17 mouse cellular contexts compared by ENCODE assay signal in genomic region chr3:87980728-87981127, GRCm38 (mm10). TPM values are rescaled to one million over a fixed set of nuclear protein-coding genes. Genes with fewer than 3 reads are reported as not detected.
DNase-seq lines count a peak whose midpoint lies in the region; ATAC-seq lines count a peak whose summit lies in the region.
"Had no signal": no experiment of that assay in that cellular context is flagged by ENCODE, and none has a peak within 500 bp of the region (broad histone marks: within the 10 kb centered on the region; RNA-seq: fewer than 3 reads in every experiment).

No protein-coding gene starts in this region.

- H3K4me3 ChIP-seq in heart, embryonic 12.5 days, result no peak overlapping the region
- H3K4me3 ChIP-seq in limb, embryonic 12.5 days (replicated peaks), result no peak overlapping the region
- no peak overlapping the region for H3K4me3 ChIP-seq in limb, embryonic 10.5 days
- H3K4me3 ChIP-seq in neural tube, embryonic 13.5 days, result no peak overlapping the region
- no peak overlapping the region for H3K4me3 ChIP-seq in neural tube, embryonic 15.5 days (replicated peaks)

- H3K4me1 ChIP-seq in heart, embryonic 12.5 days (replicated peaks), result peaks cover 63% of the 10 kb centered on the region
- H3K4me1 ChIP-seq in limb, embryonic 12.5 days (replicated peaks), result peaks cover 37% of the 10 kb centered on the region
- peaks cover 51% of the 10 kb centered on the region for H3K4me1 ChIP-seq in limb, embryonic 10.5 days
- peaks cover 66% of the 10 kb centered on the region for H3K4me1 ChIP-seq in neural tube, embryonic 13.5 days (replicated peaks)
- H3K4me1 ChIP-seq in neural tube, embryonic 15.5 days, result peaks cover 53% of the 10 kb centered on the region

- no peaks in the 10 kb centered on the region for H3K27me3 ChIP-seq in heart, embryonic 12.5 days (replicated peaks)
- peaks cover 10% of the 10 kb centered on the region for H3K27me3 ChIP-seq in limb, embryonic 12.5 days
- peaks cover 14% of the 10 kb centered on the region for H3K27me3 ChIP-seq in limb, embryonic 10.5 days (ENCODE audit: low read depth, poor library complexity, severe bottlenecking)
- no peaks in the 10 kb centered on the region for H3K27me3 ChIP-seq in neural tube, embryonic 13.5 days
- no peaks in the 10 kb centered on the region for H3K27me3 ChIP-seq in neural tube, embryonic 15.5 days (replicated peaks)

- H3K4me2 ChIP-seq in heart, embryonic 12.5 days, result no peak overlapping the region
- no peak overlapping the region for H3K4me2 ChIP-seq in limb, embryonic 12.5 days
- H3K4me2 ChIP-seq in neural tube, embryonic 13.5 days, result no peak overlapping the region
- H3K4me2 ChIP-seq in neural tube, embryonic 15.5 days, result no peak overlapping the region

- H3K9ac ChIP-seq in heart, embryonic 12.5 days, result no peak overlapping the region; the same call in 1 of the 2 replicates
- no peak overlapping the region; the same call in 1 of the 2 replicates for H3K9ac ChIP-seq in limb, embryonic 12.5 days (replicated peaks)
- H3K9ac ChIP-seq in neural tube, embryonic 13.5 days, result 0 out of 2 replicates have a peak overlapping the region, but pooled peaks have one; percentile 31
- H3K9ac ChIP-seq in neural tube, embryonic 15.5 days (replicated peaks), result no peak overlapping the region

- H3K27ac ChIP-seq in heart, embryonic 12.5 days (ENCODE audit: poor library complexity, severe bottlenecking), result 0 out of 2 replicates have a peak overlapping the region, but pooled peaks have one; percentile 87
- H3K27ac ChIP-seq in limb, embryonic 12.5 days, result 0 out of 2 replicates have a peak overlapping the region, but pooled peaks have one; percentile 29
- no peak overlapping the region for H3K27ac ChIP-seq in limb, embryonic 10.5 days
- H3K27ac ChIP-seq in neural tube, embryonic 13.5 days (replicated peaks), result no peak overlapping the region
- H3K27ac ChIP-seq in neural tube, embryonic 15.5 days (replicated peaks), result no peak overlapping the region

- no peak for ATAC-seq in heart, embryonic 12.5 days (ENCODE audit: insufficient number of reproducible peaks, low FRiP score)
- no peak for ATAC-seq in limb, embryonic 12.5 days (ENCODE audit: insufficient number of reproducible peaks, insufficient read depth, low FRiP score, low TSS enrichment, low read depth)
- no peak for ATAC-seq in neural tube, embryonic 13.5 days (ENCODE audit: low read depth)
- no peak for ATAC-seq in neural tube, embryonic 15.5 days (ENCODE audit: low FRiP score)
- no peak for ATAC-seq in inflammation-experienced regulatory T-cells, adult 6 months

- H3K9me3 ChIP-seq in heart, embryonic 12.5 days (replicated peaks), result no peaks in the 10 kb centered on the region
- H3K9me3 ChIP-seq in limb, embryonic 12.5 days, result no peaks in the 10 kb centered on the region
- H3K9me3 ChIP-seq in limb, embryonic 10.5 days (replicated peaks), result no peaks in the 10 kb centered on the region
- H3K9me3 ChIP-seq in neural tube, embryonic 13.5 days, result no peaks in the 10 kb centered on the region
- no peaks in the 10 kb centered on the region for H3K9me3 ChIP-seq in neural tube, embryonic 15.5 days (replicated peaks)

- WGBS in heart, embryonic 12.5 days, result 66% methylated on average over 5 of the region's 5 CpGs
- WGBS in limb, embryonic 12.5 days, result 57% methylated on average over 5 of the region's 5 CpGs
- WGBS in limb, embryonic 10.5 days, result 59% methylated on average over 5 of the region's 5 CpGs
- 71% methylated on average over 5 of the region's 5 CpGs for WGBS in neural tube, embryonic 13.5 days
- 62% methylated on average over 5 of the region's 5 CpGs for WGBS in neural tube, embryonic 15.5 days

- peaks cover 32% of the 10 kb centered on the region for H3K36me3 ChIP-seq in heart, embryonic 12.5 days
- H3K36me3 ChIP-seq in limb, embryonic 12.5 days, result 0 out of 2 replicates have a peak, but pooled peaks cover 3% of the 10 kb centered on the region
- H3K36me3 ChIP-seq in limb, embryonic 10.5 days, result peaks cover 15% of the 10 kb centered on the region
- H3K36me3 ChIP-seq in neural tube, embryonic 13.5 days, result peaks cover 21% of the 10 kb centered on the region
- no peaks in the 10 kb centered on the region; the same call in 1 of the 2 replicates for H3K36me3 ChIP-seq in neural tube, embryonic 15.5 days

- DNase-seq in heart, adult 8-10 months (ENCODE audit: low spot score), result no peak
- DNase-seq in limb, embryonic 10.5 days (ENCODE audit: low spot score), result no peak
- DNase-seq: cerebellum, postnatal 25 days; heart, postnatal 4 days; kidney, adult 9 months; layer of hippocampus, adult 9-11 months; right cerebral cortex, postnatal 4 days; thymus, adult 18-20 months had no signal

RNA-seq across cellular contexts. Expression of gene Nes, which starts 9.8 kb away (rescaled TPM):
- 33.0 and 34.6 TPM in 2 replicates for polyA plus RNA-seq in heart, embryonic 12.5 days (2016; fragmentation: Nextera tagmentation; extraction: Ambion mirVana)
- total RNA-seq in heart, adult 8-10 months (2022), result 10 to 100 TPM; 10.1 to 25.1 (median 18.9) TPM
- polyA plus RNA-seq in limb, embryonic 12.5 days (2016; fragmentation: Nextera tagmentation; extraction: Ambion mirVana), result 29.4 and 32.5 TPM in 2 replicates
- 13.5 and 14.6 TPM in 2 replicates for polyA plus RNA-seq in limb, embryonic 10.5 days (2016; fragmentation: Nextera tagmentation; extraction: Ambion mirVana)
- polyA plus RNA-seq in neural tube, embryonic 13.5 days (2015; fragmentation: Nextera tagmentation; extraction: Ambion mirVana), result 44.1 and 47.1 TPM in 2 replicates
- 22.5 and 22.8 TPM in 2 replicates for polyA plus RNA-seq in neural tube, embryonic 15.5 days (2015; fragmentation: Nextera tagmentation; extraction: Ambion mirVana)
- not detected for polyA plus RNA-seq in inflammation-experienced regulatory T-cells, adult 6 months (2017; shearing (Covaris generic))
- total RNA-seq: megakaryocyte-erythroid progenitor cell, adult 5-6 weeks had no signal

RNA-seq across cellular contexts. Expression of gene Bcan, which starts 19.3 kb away (rescaled TPM):
- 0.09 and 0.15 TPM in 2 replicates for polyA plus RNA-seq in heart, embryonic 12.5 days (2016; fragmentation: Nextera tagmentation; extraction: Ambion mirVana)
- under 1 TPM in 3 of 4 experiments, not detected in 1; 0.09 to 0.69 (median 0.27) TPM for total RNA-seq in heart, adult 8-10 months (2022)
- polyA plus RNA-seq in limb, embryonic 12.5 days (2016; fragmentation: Nextera tagmentation; extraction: Ambion mirVana), result 0.13 and 0.65 TPM in 2 replicates
- not detected in 2 replicates for polyA plus RNA-seq in limb, embryonic 10.5 days (2016; fragmentation: Nextera tagmentation; extraction: Ambion mirVana)
- polyA plus RNA-seq in neural tube, embryonic 13.5 days (2015; fragmentation: Nextera tagmentation; extraction: Ambion mirVana), result 37.8 and 41.3 TPM in 2 replicates
- polyA plus RNA-seq in neural tube, embryonic 15.5 days (2015; fragmentation: Nextera tagmentation; extraction: Ambion mirVana), result 127 and 139 TPM in 2 replicates
- not detected for polyA plus RNA-seq in inflammation-experienced regulatory T-cells, adult 6 months (2017; shearing (Covaris generic))
- total RNA-seq: liver, adult 2 months; megakaryocyte-erythroid progenitor cell, adult 5-6 weeks had no signal
- polyA plus RNA-seq: liver, adult 2 months had no signal

RNA-seq across cellular contexts. Expression of gene Crabp2, which starts 32.3 kb away (rescaled TPM):
- polyA plus RNA-seq in heart, embryonic 12.5 days (2016; fragmentation: Nextera tagmentation; extraction: Ambion mirVana), result 7.3 and 8.0 TPM in 2 replicates
- not detected for total RNA-seq in heart, adult 8-10 months (2022)
- polyA plus RNA-seq in limb, embryonic 12.5 days (2016; fragmentation: Nextera tagmentation; extraction: Ambion mirVana), result 614 and 667 TPM in 2 replicates
- polyA plus RNA-seq in limb, embryonic 10.5 days (2016; fragmentation: Nextera tagmentation; extraction: Ambion mirVana), result 944 and 1,066 TPM in 2 replicates
- polyA plus RNA-seq in neural tube, embryonic 13.5 days (2015; fragmentation: Nextera tagmentation; extraction: Ambion mirVana), result 193 and 205 TPM in 2 replicates
- polyA plus RNA-seq in neural tube, embryonic 15.5 days (2015; fragmentation: Nextera tagmentation; extraction: Ambion mirVana), result 81.1 and 86.0 TPM in 2 replicates
- not detected for polyA plus RNA-seq in inflammation-experienced regulatory T-cells, adult 6 months (2017; shearing (Covaris generic))
- total RNA-seq: gastrocnemius, adult 8-10 months; liver, adult 2 months had no signal
- polyA plus RNA-seq: liver, adult 2 months had no signal

RNA-seq across cellular contexts. Expression of gene Hapln2, which starts 46.7 kb away (rescaled TPM):
- 0.08 and 0.17 TPM in 2 replicates for polyA plus RNA-seq in heart, embryonic 12.5 days (2016; fragmentation: Nextera tagmentation; extraction: Ambion mirVana)
- total RNA-seq in heart, adult 8-10 months (2022), result not detected
- polyA plus RNA-seq in limb, embryonic 12.5 days (2016; fragmentation: Nextera tagmentation; extraction: Ambion mirVana), result 0.10 and 0.12 TPM in 2 replicates
- 0.06 TPM in 1 of 2 replicates, not detected in the other for polyA plus RNA-seq in limb, embryonic 10.5 days (2016; fragmentation: Nextera tagmentation; extraction: Ambion mirVana)
- 0.36 and 0.40 TPM in 2 replicates for polyA plus RNA-seq in neural tube, embryonic 13.5 days (2015; fragmentation: Nextera tagmentation; extraction: Ambion mirVana)
- polyA plus RNA-seq in neural tube, embryonic 15.5 days (2015; fragmentation: Nextera tagmentation; extraction: Ambion mirVana), result 0.34 and 0.90 TPM in 2 replicates
- not detected for polyA plus RNA-seq in inflammation-experienced regulatory T-cells, adult 6 months (2017; shearing (Covaris generic))
- total RNA-seq: ES-E14; heart, postnatal 4 days; liver, adult 2 months; megakaryocyte-erythroid progenitor cell, adult 5-6 weeks had no signal
- polyA plus RNA-seq: liver, adult 2 months had no signal

RNA-seq across cellular contexts. Expression of gene Rrnad1, which starts 50.2 kb away (rescaled TPM):
- 13.6 and 14.1 TPM in 2 replicates for polyA plus RNA-seq in heart, embryonic 12.5 days (2016; fragmentation: Nextera tagmentation; extraction: Ambion mirVana)
- 1 to 10 TPM; 4.6 to 6.7 (median 5.3) TPM for total RNA-seq in heart, adult 8-10 months (2022)
- 22.4 and 26.5 TPM in 2 replicates for polyA plus RNA-seq in limb, embryonic 12.5 days (2016; fragmentation: Nextera tagmentation; extraction: Ambion mirVana)
- 21.1 and 21.7 TPM in 2 replicates for polyA plus RNA-seq in limb, embryonic 10.5 days (2016; fragmentation: Nextera tagmentation; extraction: Ambion mirVana)
- polyA plus RNA-seq in neural tube, embryonic 13.5 days (2015; fragmentation: Nextera tagmentation; extraction: Ambion mirVana), result 20.1 and 22.2 TPM in 2 replicates
- polyA plus RNA-seq in neural tube, embryonic 15.5 days (2015; fragmentation: Nextera tagmentation; extraction: Ambion mirVana), result 19.3 and 19.7 TPM in 2 replicates
- polyA plus RNA-seq in inflammation-experienced regulatory T-cells, adult 6 months (2017; shearing (Covaris generic)), result 10 to 100 TPM; 19.5 to 30.1 (median 28.6) TPM

Comparison
In these comparisons a context has a peak if more than half of its experiments do, and no peak if none do; other contexts are left out.
1. H3K27ac ChIP-seq: peak in heart, embryonic 12.5 days (single experiment) and limb, embryonic 12.5 days (single experiment); none in limb, embryonic 10.5 days (single experiment), neural tube, embryonic 13.5 days (single experiment) and neural tube, embryonic 15.5 days (single experiment).
2. RNA of gene Nes, which starts 9.8 kb away (polyA plus RNA-seq): 44.1 to 47.1 TPM in neural tube, embryonic 13.5 days, 33.0 to 34.6 TPM in heart, embryonic 12.5 days, 29.4 to 32.5 TPM in limb, embryonic 12.5 days, 22.5 to 22.8 TPM in neural tube, embryonic 15.5 days and 13.5 to 14.6 TPM in limb, embryonic 10.5 days; not detected in inflammation-experienced regulatory T-cells, adult 6 months; every median in the first group is over 10 times any median in the second.
3. RNA of gene Bcan, which starts 19.3 kb away (polyA plus RNA-seq): 127 to 139 TPM in neural tube, embryonic 15.5 days and 37.8 to 41.3 TPM in neural tube, embryonic 13.5 days; 0.09 to 0.15 TPM in heart, embryonic 12.5 days, 0.13 to 0.65 TPM in limb, embryonic 12.5 days, not detected in limb, embryonic 10.5 days and not detected in inflammation-experienced regulatory T-cells, adult 6 months; every median in the first group is over 10 times any median in the second.